Mouse (Mus musculus) forebrain, embryonic 16.5 days (tissue): ENCODE measurements around the gene Ints11. TPM values are rescaled to one million over a fixed set of nuclear protein-coding genes. Genes with fewer than 3 reads are reported as not detected.
A peak's percentile ranks its signal among the peaks of the same experiment; 100 is the strongest.

ENCODE experiments used
- ATAC-seq: fragments of 200-750 bp; cut with Nextera tagmentation; 2 replicates; pipeline ENCODE4 v1.8.0; 2017; ENCODE audit warnings: mild to moderate bottlenecking, moderate library complexity
- H3K27ac ChIP-seq: fragments of 300-500 bp; sonication (generic); 2 replicates; pipeline ENCODE4 v1.5.1; 2014; ENCODE audit warnings: low read length, control low read depth
- H3K27me3 ChIP-seq: fragments of 300-500 bp; sonication (generic); replicated peaks from 2 replicates; pipeline ENCODE4 v1.6.1; 2014; ENCODE audit warnings: low read length; ENCODE audit not compliant: control insufficient read depth, insufficient read depth
- H3K36me3 ChIP-seq: fragments of 300-500 bp; sonication (generic); 2 replicates; pipeline ENCODE4 v1.6.1; 2014; ENCODE audit not compliant: control insufficient read depth, insufficient read depth
- H3K4me1 ChIP-seq: fragments of 300-500 bp; sonication (generic); replicated peaks from 2 replicates; pipeline ENCODE4 v1.6.1; 2014; ENCODE audit warnings: low read length; ENCODE audit not compliant: control insufficient read depth, insufficient read depth
- H3K4me2 ChIP-seq: fragments of 300-500 bp; sonication (generic); 2 replicates; pipeline ENCODE4 v1.6.1; 2014; ENCODE audit warnings: mild to moderate bottlenecking, low read length, control low read depth
- H3K4me3 ChIP-seq: fragments of 300-500 bp; sonication (generic); replicated peaks from 2 replicates; pipeline ENCODE4 v1.5.1; 2014; ENCODE audit warnings: mild to moderate bottlenecking, low read length, control low read depth
- H3K9ac ChIP-seq: fragments of 300-500 bp; sonication (generic); replicated peaks from 2 replicates; pipeline ENCODE4 v1.6.1; 2014; ENCODE audit warnings: low read depth, low read length, control low read depth
- H3K9me3 ChIP-seq: fragments of 300-500 bp; sonication (generic); 2 replicates; pipeline ENCODE4 v1.6.1; 2016; ENCODE audit warnings: low read length; ENCODE audit not compliant: control insufficient read depth
- WGBS: fragments of 180-500 bp; shearing (Covaris S2); extraction: QIAGEN DNeasy Blood & Tissue Kit; methylation state at CpG from one replicate; pipeline ENCODE4 v1.1.7; 2014; 5-methylcytosine and 5-hydroxymethylcytosine counted together
- microRNA-seq: library from miRNA; unstranded; fragments of <30 nt; microRNA quantifications from one replicate; pipeline ENCODE4, GENCODE M21; 2017
- polyA plus RNA-seq: library from polyadenylated mRNA; unstranded; fragments of >200 nt; fragmentation: Nextera tagmentation; extraction: Ambion mirVana; gene quantifications from 2 replicates; pipeline ENCODE4 v1.2.1, GENCODE M21; 2015

Gene Ints11
- polyA plus RNA-seq, 1 experiment from 2014 or later: 100 TPM

DNA sequence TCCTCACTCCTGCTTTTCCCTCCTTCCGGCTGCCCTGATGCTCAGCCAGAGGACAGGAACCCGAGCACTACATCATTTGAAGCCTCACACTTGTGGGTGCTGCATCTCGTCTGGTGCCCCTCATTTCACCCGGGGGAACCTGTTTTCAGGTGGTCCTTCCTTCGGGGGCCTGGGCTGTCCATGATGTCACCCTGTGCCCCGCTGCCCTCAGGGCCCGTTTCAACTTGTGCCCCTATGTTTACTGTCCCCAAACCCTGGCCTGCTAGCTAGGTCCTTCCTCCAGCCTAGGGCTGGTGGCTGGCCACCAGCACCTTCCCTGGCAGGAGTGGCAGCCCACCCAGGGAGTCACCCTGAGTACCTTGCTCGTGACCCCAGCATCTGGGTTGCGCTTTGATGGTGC lies 36.8 kb downstream of the Ints11 start:
- Histone ChIP-seq H3K4me2 (no peak overlapping the region), H3K9me3 (no peaks in the 10 kb centered on the region), H3K4me3 (no peak overlapping the region), H3K4me1 (no peaks in the 10 kb centered on the region), H3K27me3 (no peaks in the 10 kb centered on the region), H3K36me3 (peaks cover 45% of the 10 kb centered on the region), H3K27ac (no peak overlapping the region), H3K9ac (no peak overlapping the region)
- no peak for ATAC-seq
- 85% methylated on average over 9 of the region's 9 CpGs for WGBS

DNA sequence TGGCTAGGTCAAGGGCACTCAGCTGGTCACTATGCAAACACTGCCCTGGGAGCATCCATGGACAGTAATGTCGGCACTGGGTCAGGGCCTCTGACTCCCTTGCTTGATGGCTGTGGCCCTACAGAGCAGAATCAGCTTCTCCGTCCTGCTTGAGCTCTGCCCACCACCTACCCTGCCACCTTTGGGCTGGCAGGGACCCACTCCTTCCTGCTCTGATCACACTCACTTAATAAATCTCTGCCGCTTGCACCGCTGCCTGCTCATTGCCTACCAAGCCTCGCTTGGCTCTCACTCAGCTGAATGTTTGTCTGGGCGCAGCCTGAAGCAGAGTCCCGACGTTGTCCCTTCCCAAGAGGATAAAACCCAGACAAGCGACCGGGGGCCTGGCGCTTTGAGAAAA lies 37.7 kb downstream of the Ints11 start:
- Histone ChIP-seq H3K4me3 (no peak overlapping the region), H3K9me3 (no peaks in the 10 kb centered on the region), H3K4me2 (no peak overlapping the region), H3K4me1 (no peaks in the 10 kb centered on the region), H3K9ac (no peak overlapping the region), H3K27me3 (no peaks in the 10 kb centered on the region), H3K36me3 (peaks cover 36% of the 10 kb centered on the region), H3K27ac (no peak overlapping the region)
- WGBS: 90% methylated on average over 11 of the region's 11 CpGs
- ATAC-seq: no peak

DNA sequence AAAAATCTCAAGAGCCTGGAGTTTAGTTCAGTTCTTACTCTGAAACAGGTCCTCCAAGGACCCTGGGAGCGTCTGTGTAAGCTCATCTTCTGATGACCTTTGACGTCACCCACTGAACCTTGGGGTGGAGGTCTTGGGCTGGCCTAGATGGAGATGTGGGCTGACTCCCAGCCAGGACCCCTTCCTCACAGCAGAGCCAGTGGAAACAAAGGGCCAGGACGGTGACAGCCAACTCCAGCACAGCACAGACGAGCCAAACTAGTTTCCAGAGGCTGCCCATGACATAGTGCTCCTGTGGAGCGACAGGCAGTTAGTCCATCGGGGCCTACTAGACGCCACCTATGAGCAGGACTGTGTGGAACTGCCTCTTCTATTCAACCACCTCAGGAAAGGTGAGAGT lies 38.9 kb downstream of the Ints11 start:
- H3K9ac ChIP-seq: no peak overlapping the region
- no peak overlapping the region for H3K27ac ChIP-seq
- no peak overlapping the region for H3K4me2 ChIP-seq
- H3K27me3 ChIP-seq: no peaks in the 10 kb centered on the region
- H3K9me3 ChIP-seq: no peaks in the 10 kb centered on the region
- H3K4me1 ChIP-seq: no peaks in the 10 kb centered on the region
- peaks cover 24% of the 10 kb centered on the region for H3K36me3 ChIP-seq
- 86% methylated on average over 7 of the region's 7 CpGs for WGBS
- no peak overlapping the region for H3K4me3 ChIP-seq
- ATAC-seq: peak; percentile 55; the same call in 1 of the 2 replicates

DNA sequence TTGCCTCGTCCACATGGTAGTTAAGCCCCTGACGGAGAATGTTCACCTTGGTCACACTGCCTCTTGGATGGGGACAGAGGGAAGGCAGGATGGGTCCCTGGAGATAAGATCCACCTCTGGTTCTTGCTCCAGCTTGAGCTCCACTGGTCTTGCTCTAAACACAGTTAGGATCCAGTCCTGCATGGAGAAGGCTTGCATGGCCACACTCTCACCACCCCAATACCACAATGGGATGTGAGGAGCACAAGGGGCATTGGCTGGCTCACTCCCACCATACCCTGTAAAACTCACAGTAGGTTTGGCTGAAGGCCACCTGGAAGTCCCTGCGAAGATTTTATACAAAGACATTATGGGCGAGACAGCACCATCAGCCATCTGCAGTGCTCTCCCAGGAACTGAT lies 39.4 kb downstream of the Ints11 start:
- H3K9me3 ChIP-seq: no peaks in the 10 kb centered on the region
- no peaks in the 10 kb centered on the region for H3K4me1 ChIP-seq
- H3K9ac ChIP-seq: no peak overlapping the region
- no peak overlapping the region for H3K4me3 ChIP-seq
- no peak; the same call in 1 of the 2 replicates for ATAC-seq
- H3K27me3 ChIP-seq: no peaks in the 10 kb centered on the region
- peaks cover 20% of the 10 kb centered on the region for H3K36me3 ChIP-seq
- H3K4me2 ChIP-seq: no peak overlapping the region
- H3K27ac ChIP-seq: no peak overlapping the region
- WGBS: 95% methylated on average over 4 of the region's 4 CpGs

DNA sequence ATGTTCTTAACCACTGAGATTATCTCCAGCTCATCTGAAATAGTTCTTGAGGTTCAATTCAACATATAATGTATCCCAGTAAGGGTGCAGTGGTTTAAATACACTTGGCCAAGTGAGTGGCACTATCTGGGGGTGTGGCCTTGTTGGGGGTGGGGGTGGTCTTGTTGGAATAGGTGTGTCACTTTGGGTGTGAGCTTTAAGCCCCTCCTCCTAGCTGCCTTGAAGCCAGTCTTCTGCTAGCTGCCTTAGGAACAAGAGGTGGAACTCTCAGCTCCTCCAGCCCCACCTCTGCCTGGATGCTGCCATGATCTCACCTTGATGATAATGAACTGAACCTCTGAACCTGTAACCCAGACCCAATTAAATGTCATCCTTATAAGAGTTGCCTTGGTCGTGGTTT lies 62.7 kb downstream of the Ints11 start:
- ATAC-seq: no peak
- Histone ChIP-seq H3K4me1 (no peaks in the 10 kb centered on the region), H3K9me3 (no peaks in the 10 kb centered on the region), H3K27ac (no peak overlapping the region), H3K36me3 (no peaks in the 10 kb centered on the region), H3K9ac (no peak overlapping the region), H3K27me3 (no peaks in the 10 kb centered on the region), H3K4me3 (no peak overlapping the region), H3K4me2 (no peak overlapping the region)
- WGBS: 66% methylated on average over 1 of the region's 1 CpGs

Small RNA genes lying within 50 kb of the gene (microRNA-seq; reads per million reads assigned to microRNA genes)
- not detected for gene Gm22991

Other genes with a start within 250 kb of the Ints11 start
- gene Cdk11b, start 244.7 kb upstream of the Ints11 start, polyA plus RNA-seq: 62.4 and 65.2 TPM in 2 replicates
- gene Gm10563, start 224.1 kb upstream of the Ints11 start, polyA plus RNA-seq: not detected in 2 replicates
- gene Mmp23, start 216.2 kb upstream of the Ints11 start, polyA plus RNA-seq: 3.0 and 3.2 TPM in 2 replicates
- 49.8 and 63.1 TPM in 2 replicates for gene Mib2, start 200.3 kb upstream of the Ints11 start, polyA plus RNA-seq
- gene Fndc10, start 175.2 kb upstream of the Ints11 start, polyA plus RNA-seq: 4.8 and 7.5 TPM in 2 replicates
- gene Ssu72, start 164.7 kb upstream of the Ints11 start, polyA plus RNA-seq: 134 and 150 TPM in 2 replicates
- gene Tmem240, start 134.7 kb upstream of the Ints11 start, polyA plus RNA-seq: 7.3 and 11.4 TPM in 2 replicates
- 98.2 and 101 TPM in 2 replicates for gene Atad3a, start 108.5 kb upstream of the Ints11 start, polyA plus RNA-seq
- 27.3 and 29.6 TPM in 2 replicates for gene Vwa1, start 94.8 kb upstream of the Ints11 start, polyA plus RNA-seq
- gene Tmem88b, start 83.7 kb upstream of the Ints11 start, polyA plus RNA-seq: 0.47 and 0.53 TPM in 2 replicates
- not detected in 2 replicates for gene Ankrd65, start 79.1 kb upstream of the Ints11 start, polyA plus RNA-seq
- gene Mrpl20, start 66.7 kb upstream of the Ints11 start, polyA plus RNA-seq: 214 and 231 TPM in 2 replicates
- 176 and 188 TPM in 2 replicates for gene Ccnl2, start 57.1 kb upstream of the Ints11 start, polyA plus RNA-seq
- 111 and 121 TPM in 2 replicates for gene Aurkaip1, start 38.3 kb upstream of the Ints11 start, polyA plus RNA-seq
- gene Mxra8, start 29.9 kb upstream of the Ints11 start, polyA plus RNA-seq: 16.9 and 19.8 TPM in 2 replicates
- gene Dvl1, start 22.1 kb upstream of the Ints11 start, polyA plus RNA-seq: 7.0 and 10.0 TPM in 2 replicates
- gene Tas1r3, start 6.2 kb upstream of the Ints11 start, polyA plus RNA-seq: 0.72 and 0.84 TPM in 2 replicates
- gene Cptp, start 106 bp upstream of the Ints11 start, polyA plus RNA-seq: 22.5 and 23.8 TPM in 2 replicates
- gene Pusl1, start 22.2 kb downstream of the Ints11 start, polyA plus RNA-seq: 68.0 and 70.3 TPM in 2 replicates
- gene Acap3, start 22.3 kb downstream of the Ints11 start, polyA plus RNA-seq: 94.8 and 101 TPM in 2 replicates
- gene Ube2j2, start 74.3 kb downstream of the Ints11 start, polyA plus RNA-seq: 115 and 121 TPM in 2 replicates
- gene C1qtnf12, start 92.8 kb downstream of the Ints11 start, polyA plus RNA-seq: 6.3 and 9.2 TPM in 2 replicates
- gene B3galt6, start 123.1 kb downstream of the Ints11 start, polyA plus RNA-seq: 26.8 and 30.4 TPM in 2 replicates
- 118 and 125 TPM in 2 replicates for gene Sdf4, start 123.3 kb downstream of the Ints11 start, polyA plus RNA-seq
- 1.0 and 1.4 TPM in 2 replicates for gene Tnfrsf4, start 144.3 kb downstream of the Ints11 start, polyA plus RNA-seq
- 0.60 and 1.5 TPM in 2 replicates for gene Tnfrsf18, start 156.6 kb downstream of the Ints11 start, polyA plus RNA-seq
- not detected in 2 replicates for gene Ttll10, start 189.9 kb downstream of the Ints11 start, polyA plus RNA-seq
- 43.2 and 45.8 TPM in 2 replicates for gene 9430015G10Rik, start 240.4 kb downstream of the Ints11 start, polyA plus RNA-seq